Mouse (Mus musculus) left cerebral cortex, adult 8-10 months (tissue): ENCODE measurements around the gene Nkd1. TPM values are rescaled to one million over a fixed set of nuclear protein-coding genes. Genes with fewer than 3 reads are reported as not detected.

Experiments used
- DNase-seq, 2 experiments: peaks; one replicate each; pipeline ENCODE4 v3.0.0; 2022; ENCODE audit warnings: low spot score in 2 of 2
- total RNA-seq, 4 experiments: library from RNA; stranded (reverse); gene quantifications; 2 replicates each; pipeline ENCODE4 v1.2.4; 2022

The Nkd1 gene
- 10 to 100 TPM; 11.1 to 15.6 (median 14.6) TPM for total RNA-seq

DNA sequence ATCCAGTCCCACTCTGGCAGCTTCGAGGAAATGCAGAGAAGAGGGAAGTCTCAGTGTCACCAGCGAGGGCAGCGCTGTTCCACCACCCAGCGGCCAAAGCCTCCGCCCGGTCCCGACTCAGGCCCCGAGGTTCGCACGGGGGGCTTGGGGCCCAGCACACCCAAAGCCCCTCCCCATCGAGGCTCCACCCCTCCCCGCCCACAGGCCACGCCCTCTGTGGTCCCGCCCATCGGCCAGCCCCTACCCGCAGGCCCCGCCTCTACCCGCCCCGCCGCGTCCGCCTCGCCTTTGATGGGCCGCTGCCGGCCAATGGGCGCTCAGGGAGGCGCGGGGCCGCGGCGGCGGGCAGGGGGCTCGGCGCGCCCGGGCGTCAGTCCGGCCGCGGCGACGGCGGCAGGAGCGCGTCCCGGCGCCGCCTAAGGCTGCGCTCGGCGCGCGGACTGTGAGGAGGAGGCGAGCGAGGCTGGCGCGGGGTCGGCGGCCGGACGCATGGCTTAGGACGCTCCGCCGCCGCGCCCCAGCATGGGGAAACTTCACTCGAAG is at the start of gene Nkd1:
Gene Nkd1 (plus strand): TSS at position 370 of the 543 bp plus-strand sequence.
- DNase-seq, result peak; percentile 38 to 64

- DNase-seq, result no peak
Observed at GRCm38 (mm10) chr8:88481290-88481689, 39.9 kb upstream of the Nkd1 start.

GRCm38 (mm10) chr8:88488391-88488829 is 32.7 kb upstream of the Nkd1 start:
- no peak for DNase-seq

DNA sequence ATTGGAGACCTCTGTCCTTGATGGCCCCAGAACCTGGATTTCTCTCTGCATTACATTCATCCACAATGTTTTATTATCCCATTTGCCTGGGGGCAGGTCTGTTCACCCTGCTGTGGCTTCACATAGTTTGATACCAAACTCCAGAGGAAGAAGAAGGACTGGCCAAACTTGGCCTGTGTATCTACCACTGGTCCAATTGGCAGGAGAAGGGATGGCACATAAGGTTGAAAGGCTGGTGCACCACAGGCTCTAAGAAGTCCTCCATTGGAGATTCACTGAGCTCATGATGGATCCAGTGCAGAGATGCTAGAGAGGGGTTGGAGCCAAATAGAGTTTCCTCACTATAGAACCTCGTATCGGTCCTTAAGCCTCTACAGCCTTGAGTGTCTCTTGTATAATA is 27.1 kb upstream of the Nkd1 start:
- no peak for DNase-seq

DNA sequence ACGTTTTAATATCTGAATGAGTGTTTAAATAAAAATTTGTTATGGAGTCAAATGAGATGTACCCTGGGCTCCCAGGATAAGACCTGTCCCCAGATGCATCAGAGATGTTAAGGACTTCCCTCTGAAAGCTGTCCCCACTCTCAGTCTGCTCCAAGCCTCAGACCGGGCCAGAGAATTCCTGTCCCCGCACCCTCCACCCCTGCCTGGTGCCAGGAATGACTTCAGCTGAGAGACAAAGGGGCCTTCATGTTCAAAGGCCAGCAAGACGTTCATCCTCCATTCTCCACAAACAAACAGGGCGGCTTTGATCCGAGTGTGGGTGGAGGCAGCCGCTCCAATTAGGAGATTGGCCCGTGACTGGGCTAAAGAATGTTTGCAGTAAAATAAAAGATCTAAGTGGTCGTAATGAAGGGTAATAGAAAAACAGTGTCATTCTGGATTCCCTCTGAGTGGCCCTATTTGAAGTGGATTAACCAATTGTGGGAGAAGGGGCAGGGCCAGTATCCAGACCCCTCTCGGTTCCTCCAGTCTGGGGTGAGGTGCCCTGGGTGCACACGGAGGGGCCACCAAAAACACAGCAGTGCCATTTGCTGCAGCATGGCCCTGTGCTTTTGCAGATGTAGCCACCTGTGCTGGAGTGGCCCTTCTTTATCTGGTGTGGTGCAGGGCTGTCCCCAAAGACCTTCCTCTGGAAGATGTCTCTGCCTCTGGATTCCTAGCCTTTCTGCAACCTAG is 25.9 kb upstream of the Nkd1 start:
- peak; percentile 26 to 50 for DNase-seq

DNA sequence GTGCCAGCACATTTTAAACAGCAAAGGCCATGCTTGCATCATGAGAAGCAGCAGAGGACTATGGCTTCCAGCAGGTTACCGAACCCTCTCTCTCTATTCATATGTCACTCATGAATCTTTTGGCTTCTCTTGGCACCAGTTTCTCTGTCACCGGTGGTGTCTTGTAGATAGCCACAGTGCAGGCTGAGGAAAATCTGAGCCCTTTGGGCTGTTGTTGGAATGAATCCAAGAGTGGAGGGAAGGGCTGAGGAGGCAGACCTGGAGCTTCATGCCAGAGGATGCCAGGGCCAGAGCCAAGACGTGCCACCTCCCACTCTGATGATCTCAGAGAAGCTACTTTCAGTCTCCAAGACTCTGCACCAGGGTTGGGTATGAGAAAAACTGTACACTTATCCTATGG is 19.0 kb upstream of the Nkd1 start:
- DNase-seq, result no peak

- no peak for DNase-seq
Observed at GRCm38 (mm10) chr8:88506981-88507380, 14.2 kb upstream of the Nkd1 start.

DNA sequence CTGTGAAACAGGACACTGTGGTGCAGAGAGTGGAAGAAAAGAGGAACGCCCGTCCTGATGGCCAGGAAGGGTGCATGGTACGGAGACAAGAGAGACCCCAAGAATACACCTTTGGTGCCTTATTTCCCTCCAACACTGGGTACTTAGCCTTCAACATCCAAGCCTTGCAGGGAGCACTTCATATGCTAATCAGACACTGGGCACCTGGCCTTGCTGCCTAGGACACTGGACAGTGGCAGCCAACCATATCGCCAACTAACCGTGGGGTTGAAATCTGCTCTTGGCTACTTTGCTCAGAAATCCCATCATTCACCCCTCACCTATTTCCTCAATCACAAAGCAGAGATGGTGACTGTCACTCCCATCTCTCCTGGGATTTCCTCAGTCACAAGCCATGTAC is 10.1 kb upstream of the Nkd1 start:
- DNase-seq, result no peak

GRCm38 (mm10) chr8:88512094-88512794 is 8.9 kb upstream of the Nkd1 start:
- DNase-seq, result peak in 1 of 2 experiments; percentile 22

DNA sequence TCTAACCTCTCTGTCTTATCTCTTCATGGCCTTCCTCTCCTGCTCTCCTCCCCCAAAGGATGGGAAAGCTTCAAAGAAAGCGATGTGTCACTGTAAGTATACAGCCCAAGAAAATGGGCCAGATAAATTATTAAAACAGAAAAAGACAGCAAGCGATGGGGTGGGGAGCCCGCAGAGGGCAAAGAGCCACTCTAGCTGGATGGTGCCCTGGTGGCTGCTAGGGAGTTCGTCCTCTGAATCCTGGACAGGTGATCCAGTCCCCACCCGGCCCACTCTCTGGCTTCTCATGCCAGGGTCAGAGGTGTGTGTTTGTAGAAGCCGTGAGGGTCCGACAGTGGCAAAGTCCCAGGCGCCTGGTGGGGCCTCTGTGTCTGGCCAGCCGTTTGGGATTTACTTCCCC is 3.1 kb upstream of the Nkd1 start:
- DNase-seq, result no peak

- no peak for DNase-seq
Observed at GRCm38 (mm10) chr8:88520381-88520780, 773 bp upstream of the Nkd1 start.

DNA sequence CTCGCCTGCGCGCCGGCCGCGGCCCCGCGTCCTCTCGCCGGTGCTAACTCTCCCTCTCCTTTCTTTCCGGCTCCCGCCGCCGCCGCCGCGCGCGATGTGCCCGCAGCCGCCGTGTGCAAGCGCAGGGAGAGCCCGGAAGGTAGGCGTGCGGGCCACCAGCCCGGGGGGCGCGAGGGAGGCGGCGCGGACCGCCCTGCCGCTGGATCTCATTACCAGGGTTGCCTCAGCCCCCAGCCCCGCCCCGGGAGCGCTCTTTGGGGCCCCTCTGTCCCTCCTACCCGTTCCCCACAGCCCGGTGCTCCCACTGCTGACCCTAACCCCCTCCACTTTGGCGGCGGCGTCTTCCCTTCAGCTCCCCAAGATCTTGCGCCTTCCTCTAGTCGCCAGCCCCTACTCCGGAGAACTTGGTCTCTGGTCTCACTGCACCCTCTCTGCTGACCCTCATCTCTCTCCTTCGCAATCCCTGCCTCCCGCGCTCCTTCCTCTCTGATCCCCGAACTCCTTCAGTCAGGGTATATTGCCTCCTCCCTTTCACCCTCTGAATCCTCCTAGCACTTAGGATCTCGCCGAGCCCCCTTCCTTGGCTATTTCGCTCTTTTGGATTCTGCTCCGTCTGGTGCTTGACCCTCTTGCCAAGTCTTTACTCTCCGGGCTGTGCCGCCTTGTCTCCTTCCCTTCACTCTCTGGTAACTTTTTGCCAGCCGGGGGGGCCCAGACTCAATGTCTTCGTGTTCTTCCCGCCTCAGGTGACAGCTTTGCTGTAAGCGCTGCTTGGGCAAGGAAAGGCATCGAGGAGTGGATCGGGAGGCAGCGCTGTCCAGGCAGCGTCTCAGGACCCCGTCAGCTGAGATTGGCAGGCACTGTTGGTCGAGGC is 624 bp downstream of the Nkd1 start:
- DNase-seq, result no peak

DNA sequence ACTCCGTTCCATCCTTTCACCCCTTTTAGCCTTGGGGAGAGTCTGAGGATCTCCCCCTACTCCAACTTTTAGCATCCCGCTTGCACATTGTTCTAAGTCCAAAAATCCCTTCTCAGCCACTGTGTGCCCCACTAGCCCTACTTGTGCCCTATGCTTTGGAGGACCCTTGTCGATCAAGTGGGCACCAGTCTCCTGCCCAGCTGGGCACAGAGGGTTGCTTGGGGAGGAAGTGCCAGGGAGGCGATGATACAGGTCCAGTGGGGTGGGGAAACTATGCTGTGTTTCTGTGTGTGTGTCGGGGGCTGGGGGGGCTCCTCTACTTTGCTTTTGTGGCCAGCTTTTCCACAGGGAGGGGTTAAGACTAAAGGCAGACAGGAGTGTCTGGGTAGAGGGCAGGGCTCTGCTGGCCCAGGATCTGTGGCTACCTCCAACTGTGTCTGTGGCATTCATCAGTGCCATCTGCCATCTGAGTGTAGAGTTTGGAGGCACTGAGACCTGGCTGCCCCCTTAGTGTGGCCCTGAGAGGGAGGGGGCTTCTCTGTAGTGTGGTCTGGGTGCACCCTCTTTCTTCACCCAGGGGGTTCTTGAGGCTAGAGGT is 1.4 kb downstream of the Nkd1 start:
- no peak for DNase-seq

GRCm38 (mm10) chr8:88523621-88524020 is 2.5 kb downstream of the Nkd1 start:
- DNase-seq, result no peak

DNA sequence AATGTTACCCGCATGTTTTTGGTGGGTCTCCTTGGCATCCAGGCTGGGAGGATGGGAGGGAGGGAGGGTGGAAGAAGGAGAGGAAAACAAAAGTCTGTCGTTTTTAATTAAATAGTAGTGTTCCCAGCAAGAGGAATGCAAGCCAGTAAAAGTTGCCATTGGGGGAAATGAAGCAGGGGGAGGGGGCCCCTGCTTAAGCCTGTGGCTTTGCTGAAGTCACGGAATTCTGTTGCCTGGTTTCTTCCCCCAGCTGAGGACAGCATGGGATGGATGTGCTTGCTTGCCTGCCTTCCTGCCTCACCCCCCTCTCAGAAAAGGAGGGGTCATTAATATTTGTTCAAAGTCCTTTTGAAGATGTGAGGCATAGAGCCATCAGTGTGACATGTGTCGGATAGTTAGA is 3.0 kb downstream of the Nkd1 start:
- no peak for DNase-seq

GRCm38 (mm10) chr8:88524851-88525250 is 3.7 kb downstream of the Nkd1 start:
- no peak for DNase-seq

GRCm38 (mm10) chr8:88526296-88526695 is 5.1 kb downstream of the Nkd1 start:
- DNase-seq, result no peak

DNA sequence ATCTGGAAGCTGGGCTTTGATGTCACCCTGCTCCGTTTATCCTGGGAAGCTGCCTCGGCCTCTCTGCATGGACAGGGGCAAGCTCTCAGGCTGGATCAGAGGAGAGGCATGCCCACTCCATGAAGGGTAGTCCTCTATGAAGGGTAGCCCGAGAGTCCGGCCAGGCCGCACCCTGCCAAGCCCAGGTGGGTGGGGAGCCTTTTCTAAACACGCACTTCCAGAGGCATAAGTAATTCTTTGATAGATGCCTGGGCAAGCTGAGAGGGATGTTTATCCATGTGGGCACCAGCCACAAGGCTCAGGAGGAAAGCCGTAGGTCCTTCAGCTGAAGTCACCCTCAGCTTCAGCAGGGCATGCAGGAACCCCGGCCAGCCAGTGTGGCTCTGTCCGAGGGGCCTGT is 7.0 kb downstream of the Nkd1 start:
- DNase-seq, result no peak

- no peak for DNase-seq
Observed at GRCm38 (mm10) chr8:88529798-88530197, 8.6 kb downstream of the Nkd1 start.

DNA sequence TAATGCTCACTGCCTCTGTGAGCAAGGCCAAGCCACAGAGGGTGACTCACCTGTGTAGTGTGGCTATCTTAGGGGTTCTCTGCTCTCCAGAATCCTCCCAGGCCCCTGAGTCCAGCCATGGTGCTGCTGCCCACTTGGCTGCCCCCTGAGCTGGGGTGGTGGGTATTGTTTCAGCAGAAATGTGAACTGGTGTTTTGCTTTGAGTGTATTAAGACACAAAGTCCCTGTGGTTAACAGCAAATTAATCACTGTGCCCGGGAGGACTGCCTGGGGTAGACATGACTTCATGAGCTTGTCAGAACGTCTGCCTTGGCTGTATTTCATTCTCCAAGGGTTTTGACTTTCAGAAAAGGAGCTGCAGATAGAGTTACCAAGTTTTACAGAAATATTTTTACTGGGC is 15.9 kb downstream of the Nkd1 start:
- no peak for DNase-seq
